Comparison of ENCODE assay signal across 23 mouse cellular contexts in genomic region chr5:36907695-36908094, GRCm38 (mm10). TPM values are rescaled to one million over a fixed set of nuclear protein-coding genes. Genes with fewer than 3 reads are reported as not detected.
DNase-seq lines count a peak whose midpoint lies in the region; ATAC-seq and TF ChIP-seq lines count a peak whose summit lies in the region.
"Had no signal": no experiment of that assay in that cellular context is flagged by ENCODE, and none has a peak within 500 bp of the region (broad histone marks: within the 10 kb centered on the region; RNA-seq: fewer than 3 reads in every experiment).

No protein-coding gene starts in this region.

- ATAC-seq in forebrain, embryonic 12.5 days (ENCODE audit: low FRiP score): peak; percentile 51
- ATAC-seq in forebrain, postnatal 0 days: no peak
- no peak for ATAC-seq in limb, embryonic 11.5 days (ENCODE audit: insufficient number of reproducible peaks, low FRiP score, low TSS enrichment, low read depth)
- ATAC-seq in forebrain, embryonic 14.5 days: no peak
- no peak for ATAC-seq in neural tube, embryonic 15.5 days (ENCODE audit: low FRiP score)
- ATAC-seq in megakaryocyte, adult 5-6 weeks (ENCODE audit: poor library complexity, severe bottlenecking): no peak
- ATAC-seq: activated CD4-positive, CD25-positive, alpha-beta regulatory T cell, adult 4 months; Patski had no signal

- H3K4me3 ChIP-seq in forebrain, embryonic 12.5 days (replicated peaks): no peak overlapping the region
- H3K4me3 ChIP-seq in forebrain, postnatal 0 days (ENCODE audit: low read depth, low read length): no peak overlapping the region
- H3K4me3 ChIP-seq in limb, embryonic 11.5 days (ENCODE audit: low read depth, low read length): no peak overlapping the region
- H3K4me3 ChIP-seq in limb, embryonic 10.5 days: no peak overlapping the region
- H3K4me3 ChIP-seq in forebrain, embryonic 14.5 days (ENCODE audit: low read depth, low read length): no peak overlapping the region
- no peak overlapping the region for H3K4me3 ChIP-seq in neural tube, embryonic 15.5 days (replicated peaks)
- H3K4me3 ChIP-seq: embryonic facial prominence, embryonic 12.5 days; heart, embryonic 13.5 days; midbrain, embryonic 12.5 days had no signal

- 12% methylated on average over 10 of the region's 10 CpGs for WGBS in forebrain, embryonic 12.5 days
- WGBS in forebrain, postnatal 0 days: 22% methylated on average over 10 of the region's 10 CpGs
- WGBS in limb, embryonic 11.5 days: 14% methylated on average over 10 of the region's 10 CpGs
- 37% methylated on average over 10 of the region's 10 CpGs for WGBS in limb, embryonic 10.5 days
- 5% methylated on average over 10 of the region's 10 CpGs for WGBS in forebrain, embryonic 14.5 days
- WGBS in neural tube, embryonic 15.5 days: 12% methylated on average over 10 of the region's 10 CpGs

- no peaks in the 10 kb centered on the region for H3K36me3 ChIP-seq in forebrain, embryonic 12.5 days (replicated peaks)
- no peaks in the 10 kb centered on the region for H3K36me3 ChIP-seq in forebrain, postnatal 0 days (ENCODE audit: insufficient read depth)
- no peaks in the 10 kb centered on the region for H3K36me3 ChIP-seq in limb, embryonic 11.5 days (ENCODE audit: control insufficient read depth, insufficient read depth, low read length)
- H3K36me3 ChIP-seq in limb, embryonic 10.5 days: no peaks in the 10 kb centered on the region
- no peaks in the 10 kb centered on the region for H3K36me3 ChIP-seq in forebrain, embryonic 14.5 days (ENCODE audit: control insufficient read depth, insufficient read depth, low read length)
- H3K36me3 ChIP-seq in neural tube, embryonic 15.5 days: no peaks in the 10 kb centered on the region
- H3K36me3 ChIP-seq: embryonic facial prominence, embryonic 12.5 days; heart, embryonic 13.5 days; midbrain, embryonic 12.5 days had no signal

- H3K27ac ChIP-seq in forebrain, embryonic 12.5 days: peak overlapping the region; percentile 50; the same call in 1 of the 2 replicates
- no peak overlapping the region for H3K27ac ChIP-seq in forebrain, postnatal 0 days (ENCODE audit: low read depth, low read length)
- H3K27ac ChIP-seq in limb, embryonic 11.5 days (replicated peaks; ENCODE audit: low read depth, low read length): no peak overlapping the region
- no peak overlapping the region for H3K27ac ChIP-seq in limb, embryonic 10.5 days
- peak overlapping the region; percentile 30; the same call in 1 of the 2 replicates for H3K27ac ChIP-seq in forebrain, embryonic 14.5 days (ENCODE audit: low read depth, low read length)
- H3K27ac ChIP-seq in neural tube, embryonic 15.5 days (replicated peaks): 0 out of 2 replicates have a peak overlapping the region, but pooled peaks have one; percentile 41
- H3K27ac ChIP-seq: embryonic facial prominence, embryonic 12.5 days; heart, embryonic 13.5 days; midbrain, embryonic 12.5 days had no signal

- TF ChIP-seq CTCF in forebrain, postnatal 0 days (IDR thresholded peaks at IDR 0.05; ENCODE audit: low read depth): no peak

- H3K4me2 ChIP-seq in forebrain, embryonic 12.5 days: no peak overlapping the region
- no peak overlapping the region for H3K4me2 ChIP-seq in forebrain, postnatal 0 days (ENCODE audit: low read depth)
- H3K4me2 ChIP-seq in limb, embryonic 11.5 days (ENCODE audit: low read depth, severe bottlenecking): no peak overlapping the region
- H3K4me2 ChIP-seq in forebrain, embryonic 14.5 days (ENCODE audit: low read length): no peak overlapping the region
- H3K4me2 ChIP-seq in neural tube, embryonic 15.5 days: no peak overlapping the region
- H3K4me2 ChIP-seq: embryonic facial prominence, embryonic 12.5 days; heart, embryonic 13.5 days; midbrain, embryonic 12.5 days had no signal

- no peak for DNase-seq in forebrain, postnatal 0 days
- DNase-seq in limb, embryonic 11.5 days (ENCODE audit: low spot score): peak; percentile 32
- DNase-seq in limb, embryonic 10.5 days (ENCODE audit: low spot score): no peak
- no peak for DNase-seq in forebrain, embryonic 14.5 days (ENCODE audit: low spot score)
- DNase-seq: adrenal gland, postnatal 14 days; B cell, adult 2 months; cerebellum, adult 18-20 months; heart, postnatal 36 days; kidney, adult 2 months; lung, adult 18-20 months; thymus, postnatal 25 days had no signal

- peaks cover 7% of the 10 kb centered on the region; the same call in 1 of the 2 replicates for H3K27me3 ChIP-seq in forebrain, embryonic 12.5 days
- no peaks in the 10 kb centered on the region for H3K27me3 ChIP-seq in forebrain, postnatal 0 days (ENCODE audit: insufficient read depth, low read length)
- no peaks in the 10 kb centered on the region for H3K27me3 ChIP-seq in limb, embryonic 11.5 days (ENCODE audit: control insufficient read depth, insufficient read depth, low read length)
- H3K27me3 ChIP-seq in limb, embryonic 10.5 days (ENCODE audit: low read depth, poor library complexity, severe bottlenecking): peaks cover 24% of the 10 kb centered on the region
- no peaks in the 10 kb centered on the region for H3K27me3 ChIP-seq in forebrain, embryonic 14.5 days (replicated peaks; ENCODE audit: control insufficient read depth, insufficient read depth, low read length)
- no peaks in the 10 kb centered on the region for H3K27me3 ChIP-seq in neural tube, embryonic 15.5 days (replicated peaks)
- H3K27me3 ChIP-seq: midbrain, embryonic 12.5 days had no signal

- H3K9ac ChIP-seq in forebrain, embryonic 12.5 days: no peak overlapping the region
- H3K9ac ChIP-seq in forebrain, postnatal 0 days: no peak overlapping the region
- no peak overlapping the region for H3K9ac ChIP-seq in limb, embryonic 11.5 days (ENCODE audit: low read length)
- H3K9ac ChIP-seq in forebrain, embryonic 14.5 days (ENCODE audit: low read length): no peak overlapping the region
- H3K9ac ChIP-seq in neural tube, embryonic 15.5 days (replicated peaks): no peak overlapping the region
- H3K9ac ChIP-seq: embryonic facial prominence, embryonic 12.5 days; heart, embryonic 13.5 days; midbrain, embryonic 12.5 days had no signal

- no peaks in the 10 kb centered on the region for H3K9me3 ChIP-seq in forebrain, embryonic 12.5 days
- no peaks in the 10 kb centered on the region for H3K9me3 ChIP-seq in forebrain, postnatal 0 days (ENCODE audit: low read length)
- no peaks in the 10 kb centered on the region for H3K9me3 ChIP-seq in limb, embryonic 11.5 days (ENCODE audit: control insufficient read depth, low read length)
- no peaks in the 10 kb centered on the region for H3K9me3 ChIP-seq in limb, embryonic 10.5 days (replicated peaks)
- H3K9me3 ChIP-seq in forebrain, embryonic 14.5 days (replicated peaks; ENCODE audit: control insufficient read depth, low read length): no peaks in the 10 kb centered on the region
- no peaks in the 10 kb centered on the region for H3K9me3 ChIP-seq in neural tube, embryonic 15.5 days (replicated peaks)
- H3K9me3 ChIP-seq: embryonic facial prominence, embryonic 12.5 days; heart, embryonic 13.5 days; midbrain, embryonic 12.5 days had no signal

- H3K4me1 ChIP-seq in forebrain, embryonic 12.5 days: peaks cover 21% of the 10 kb centered on the region
- 0 out of 2 replicates have a peak, but pooled peaks cover 6% of the 10 kb centered on the region for H3K4me1 ChIP-seq in forebrain, postnatal 0 days (ENCODE audit: insufficient read depth)
- no peaks in the 10 kb centered on the region for H3K4me1 ChIP-seq in limb, embryonic 11.5 days (ENCODE audit: control insufficient read depth, insufficient read depth, low read length)
- H3K4me1 ChIP-seq in limb, embryonic 10.5 days: peaks cover 25% of the 10 kb centered on the region
- peaks cover 8% of the 10 kb centered on the region; the same call in 1 of the 2 replicates for H3K4me1 ChIP-seq in forebrain, embryonic 14.5 days (ENCODE audit: control insufficient read depth, insufficient read depth, low read length)
- H3K4me1 ChIP-seq in neural tube, embryonic 15.5 days: peaks cover 53% of the 10 kb centered on the region
- H3K4me1 ChIP-seq: embryonic facial prominence, embryonic 12.5 days; heart, embryonic 13.5 days had no signal

RNA-seq across cellular contexts. Expression of gene Ppp2r2c, which starts 39.4 kb away (rescaled TPM):
- polyA plus RNA-seq in forebrain, embryonic 12.5 days (2016; fragmentation: Nextera tagmentation; extraction: Ambion mirVana): 3.8 and 4.8 TPM in 2 replicates
- 171 and 177 TPM in 2 replicates for total RNA-seq in forebrain, postnatal 0 days (2014; rRNA removed)
- 75.5 and 96.1 TPM in 2 replicates for polyA plus RNA-seq in forebrain, postnatal 0 days (2015; fragmentation: Nextera tagmentation; extraction: Ambion mirVana)
- 0.11 and 0.24 TPM in 2 replicates for polyA plus RNA-seq in limb, embryonic 11.5 days (2014; fragmentation: Nextera tagmentation; extraction: Ambion mirVana)
- polyA plus RNA-seq in limb, embryonic 10.5 days (2016; fragmentation: Nextera tagmentation; extraction: Ambion mirVana): 0.23 and 1.0 TPM in 2 replicates
- 17.1 and 23.4 TPM in 2 replicates for polyA plus RNA-seq in forebrain, embryonic 14.5 days (2014; fragmentation: Nextera tagmentation; extraction: Ambion mirVana)
- 56.3 and 72.9 TPM in 2 replicates for polyA plus RNA-seq in neural tube, embryonic 15.5 days (2015; fragmentation: Nextera tagmentation; extraction: Ambion mirVana)
- not detected in 2 replicates for total RNA-seq in megakaryocyte, adult 5-6 weeks (2015)
- total RNA-seq in megakaryocyte, adult 5-6 weeks (2017): not detected in 2 replicates
- total RNA-seq: common myeloid progenitor, adult 5-6 weeks; granulocyte monocyte progenitor cell, adult 5-6 weeks; neutrophil, adult 5-6 weeks had no signal
- polyA plus RNA-seq: activated CD4-positive, CD25-positive, alpha-beta regulatory T cell, adult 4 months; liver, adult 2 months had no signal

Comparison
In these comparisons a context has a peak if more than half of its experiments do, and no peak if none do; other contexts are left out.
1. H3K27ac ChIP-seq: peak in forebrain, embryonic 12.5 days (single experiment), forebrain, embryonic 14.5 days (single experiment) and neural tube, embryonic 15.5 days (single experiment); none in forebrain, postnatal 0 days (single experiment), limb, embryonic 11.5 days (single experiment) and limb, embryonic 10.5 days (single experiment).